Mouse (Mus musculus) layer of hippocampus, adult 11-12 months (tissue): ENCODE data around the gene Atp1b1.

Experiments used
- DNase-seq: peaks from one replicate; pipeline ENCODE4 v3.0.0; 2022; ENCODE audit warnings: low spot score

The Atp1b1 gene

GRCm38 (mm10) chr1:164440708-164441407, 17.3 kb downstream of the Atp1b1 start:
- no peak for DNase-seq

DNA sequence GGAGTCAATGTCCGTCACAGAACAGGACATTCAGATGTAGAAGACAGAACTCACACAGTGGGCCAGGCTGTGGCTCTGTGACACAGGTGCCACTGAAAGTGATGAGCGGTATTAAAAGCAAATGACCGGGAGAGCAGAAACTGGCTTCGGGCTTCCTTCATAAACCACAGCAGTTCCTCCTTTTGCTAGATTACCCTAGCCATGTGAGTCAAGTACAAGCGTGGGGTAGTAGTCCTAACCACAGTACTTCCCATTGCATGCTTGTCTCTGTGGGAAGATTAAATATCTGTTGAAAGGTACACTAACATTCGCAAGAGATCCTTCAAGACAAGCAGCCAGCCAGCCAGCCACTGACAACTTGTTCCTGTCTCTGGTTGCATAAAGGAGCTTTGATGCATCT, 17.9 kb downstream of the Atp1b1 start:
- DNase-seq: no peak

DNA sequence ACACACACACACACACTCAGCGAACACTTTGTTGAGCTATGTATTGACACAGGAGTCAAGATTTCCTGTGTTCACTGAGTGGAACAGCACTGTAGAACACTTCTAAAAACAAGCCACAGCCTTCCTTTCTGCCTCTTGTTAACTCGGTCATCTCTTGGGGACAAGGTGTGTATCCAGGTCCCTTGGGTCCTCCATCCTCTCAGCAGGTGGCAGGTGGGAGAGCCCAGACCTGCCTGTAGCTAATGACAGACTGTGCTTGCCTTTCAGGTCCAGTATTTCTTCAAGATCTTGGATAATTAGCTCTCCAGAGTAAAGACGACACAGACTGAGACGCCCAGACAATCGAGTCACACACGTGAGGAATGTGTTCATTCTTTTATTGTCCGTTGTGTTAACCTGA, 21.4 kb downstream of the Atp1b1 start:
- DNase-seq: no peak

DNA sequence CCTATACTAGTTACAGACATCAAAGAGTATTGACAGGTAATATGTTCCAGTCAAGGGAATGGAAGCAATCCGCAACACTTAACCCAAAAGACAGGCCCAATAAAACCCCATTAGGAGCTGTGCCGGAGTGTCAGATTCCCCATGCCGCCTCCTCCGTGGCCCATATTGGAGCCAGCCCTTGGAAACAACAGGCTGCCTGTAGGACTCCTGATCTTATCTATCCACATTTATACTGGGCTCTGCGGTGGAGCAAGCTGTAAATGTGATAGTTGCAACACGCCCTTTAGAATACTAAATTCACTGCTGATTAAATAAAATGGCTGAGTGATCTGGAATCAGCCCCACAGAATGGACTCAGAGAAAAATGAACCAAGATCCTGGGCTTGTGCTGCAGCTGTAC, 24.1 kb downstream of the Atp1b1 start:
- DNase-seq: no peak

DNA sequence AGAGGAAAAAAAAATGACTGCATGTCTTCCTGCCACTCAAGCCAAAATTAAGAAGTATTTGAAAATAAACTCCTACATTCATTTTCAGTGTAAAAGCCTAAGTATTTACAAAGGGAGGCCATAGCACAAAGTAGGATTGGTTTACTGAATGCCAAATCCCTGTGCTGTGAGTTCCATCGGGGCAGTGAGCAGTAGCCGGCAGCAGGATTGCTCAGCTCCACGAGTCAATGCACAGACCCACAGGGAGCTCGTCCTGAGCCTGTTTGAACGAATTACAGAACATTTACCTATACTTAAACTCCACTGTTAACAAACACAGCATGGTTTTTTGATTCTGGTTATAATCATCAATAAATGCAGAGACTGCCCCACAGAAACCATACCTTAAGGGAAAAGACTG, 25.5 kb downstream of the Atp1b1 start:
- no peak for DNase-seq

GRCm38 (mm10) chr1:164428644-164429043, 29.5 kb downstream of the Atp1b1 start:
- DNase-seq: no peak

DNA sequence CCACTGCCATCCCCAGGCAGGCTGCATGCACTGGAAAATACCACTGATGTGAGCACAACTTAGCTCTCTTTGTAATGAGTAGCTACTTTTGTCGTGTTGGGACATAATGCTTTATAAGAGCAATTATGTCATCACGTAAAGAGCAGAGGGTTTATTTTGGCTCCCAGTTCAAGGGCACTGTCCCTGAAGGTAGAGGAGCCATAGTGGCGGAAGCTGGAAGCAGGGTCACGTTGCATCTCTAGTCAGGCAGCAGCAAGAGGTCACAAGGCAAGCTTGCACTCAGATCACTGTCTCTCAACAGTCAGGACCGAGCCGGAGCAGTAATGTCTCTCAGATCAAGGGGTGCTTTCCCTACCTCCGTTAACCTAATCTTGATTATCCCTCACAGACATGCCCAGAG, 30.4 kb downstream of the Atp1b1 start:
- no peak for DNase-seq

- DNase-seq: no peak
Measured at GRCm38 (mm10) chr1:164426227-164426626, 31.9 kb downstream of the Atp1b1 start.

GRCm38 (mm10) chr1:164420623-164421354, 37.4 kb downstream of the Atp1b1 start:
- DNase-seq: no peak

DNA sequence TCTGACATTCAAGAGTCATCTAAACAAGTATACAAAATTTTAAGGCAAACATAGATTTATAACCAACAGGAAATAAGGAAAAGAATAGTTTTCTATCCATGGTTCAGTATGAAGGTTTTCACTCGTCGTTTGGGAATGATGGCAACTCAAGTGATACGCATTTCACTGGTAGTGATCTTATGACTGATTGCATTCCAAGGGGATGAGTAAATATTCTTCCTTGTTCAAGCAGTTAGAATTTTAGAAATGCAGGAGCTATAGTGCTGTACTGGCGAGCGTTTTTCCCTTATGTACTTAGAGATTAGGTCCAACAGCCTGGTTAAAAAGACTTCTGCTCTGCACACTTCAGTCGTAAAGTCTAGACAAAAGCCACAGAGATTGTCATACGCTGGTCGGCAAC, 38.8 kb downstream of the Atp1b1 start:
- DNase-seq: no peak

DNA sequence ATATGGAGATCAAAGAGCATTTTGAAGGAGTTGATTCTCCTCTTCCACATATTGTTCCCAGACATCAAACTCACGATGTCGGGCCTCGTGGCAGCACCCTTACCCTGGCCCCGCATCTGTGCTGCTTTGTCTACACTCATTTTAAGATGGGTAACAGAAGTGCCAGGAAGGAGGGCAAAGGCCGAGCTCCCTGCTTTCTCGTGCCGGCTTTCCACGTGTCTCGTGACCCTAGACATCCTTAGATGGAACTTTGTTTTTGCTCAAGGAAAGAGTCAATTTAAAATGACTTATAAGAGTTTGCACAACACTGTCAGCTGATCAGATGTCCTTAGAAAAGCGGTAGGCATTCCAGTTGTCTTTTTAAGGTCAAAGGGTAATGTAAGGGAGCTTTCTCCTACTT, 39.8 kb downstream of the Atp1b1 start:
- no peak for DNase-seq

DNA sequence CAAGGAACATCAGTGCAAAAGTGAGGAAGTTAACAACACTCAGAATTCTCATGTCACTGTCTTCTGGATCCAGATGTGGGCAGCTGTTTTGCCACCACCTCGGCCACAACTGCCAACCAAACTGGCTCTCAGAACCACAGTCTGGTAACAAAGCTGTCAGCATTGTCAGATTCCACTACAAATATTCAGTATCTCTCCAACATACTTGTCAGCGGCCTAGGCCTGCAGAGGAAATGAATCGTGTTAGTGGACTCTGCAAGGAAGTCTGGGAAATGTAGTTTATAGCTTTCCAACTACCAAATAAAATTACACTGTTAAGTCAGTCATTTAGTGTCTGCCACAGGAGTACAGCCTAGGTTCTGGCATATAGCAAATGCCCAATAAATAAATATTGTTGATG, 40.6 kb downstream of the Atp1b1 start:
- no peak for DNase-seq

GRCm38 (mm10) chr1:164416692-164417394, 41.3 kb downstream of the Atp1b1 start:
- no peak for DNase-seq

- DNase-seq: no peak
Measured at GRCm38 (mm10) chr1:164415347-164415751, 42.8 kb downstream of the Atp1b1 start.

GRCm38 (mm10) chr1:164413608-164414007, 44.5 kb downstream of the Atp1b1 start:
- DNase-seq: no peak

- DNase-seq: no peak
Measured at GRCm38 (mm10) chr1:164412906-164413305, 45.2 kb downstream of the Atp1b1 start.

- DNase-seq: no peak
Measured at GRCm38 (mm10) chr1:164411306-164411705, 46.8 kb downstream of the Atp1b1 start.

DNA sequence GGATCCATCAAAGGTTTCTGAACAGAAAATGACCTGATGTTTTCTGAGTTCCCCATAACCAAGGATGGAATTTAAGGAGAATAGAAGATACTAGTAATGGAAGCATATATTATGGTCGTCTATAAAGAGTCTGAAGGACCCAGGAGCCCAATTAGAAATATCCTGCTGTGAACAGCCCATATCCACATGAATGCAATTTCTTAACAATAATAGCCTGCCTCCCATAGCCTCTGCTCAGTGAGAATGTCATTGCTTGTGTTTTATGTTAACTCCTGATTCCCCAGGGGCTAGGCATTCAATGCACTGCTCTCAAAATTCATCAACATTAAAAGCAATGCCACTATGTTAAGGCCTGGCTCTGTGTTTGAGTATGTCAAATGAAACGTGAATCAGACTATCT, 49.5 kb downstream of the Atp1b1 start:
- no peak for DNase-seq

- DNase-seq: no peak
Measured at GRCm38 (mm10) chr1:164406506-164406905, 51.6 kb downstream of the Atp1b1 start.

GRCm38 (mm10) chr1:164405385-164405802, 52.8 kb downstream of the Atp1b1 start:
- DNase-seq: no peak

DNA sequence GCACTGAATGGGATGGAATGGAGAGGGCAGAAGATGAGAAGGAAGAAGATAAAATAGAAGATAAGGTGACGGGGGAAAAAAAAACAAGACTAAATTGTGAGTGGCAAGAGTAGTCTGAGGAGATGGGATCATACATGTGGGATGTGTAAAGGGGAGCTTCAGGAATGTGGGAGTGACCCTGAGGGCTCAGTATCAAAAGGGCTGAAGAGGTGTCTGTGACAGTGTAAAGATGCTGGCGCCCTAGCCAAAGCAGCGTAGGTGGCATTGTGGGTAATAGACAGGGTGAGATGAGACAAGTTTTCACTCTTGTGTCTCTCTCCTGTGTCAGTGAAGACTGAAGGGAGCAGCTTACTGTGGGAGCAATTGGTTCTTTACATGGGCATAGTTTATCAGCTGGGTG, 58.6 kb downstream of the Atp1b1 start:
- DNase-seq: no peak

- DNase-seq: no peak
Measured at GRCm38 (mm10) chr1:164397672-164398071, 60.5 kb downstream of the Atp1b1 start.

DNA sequence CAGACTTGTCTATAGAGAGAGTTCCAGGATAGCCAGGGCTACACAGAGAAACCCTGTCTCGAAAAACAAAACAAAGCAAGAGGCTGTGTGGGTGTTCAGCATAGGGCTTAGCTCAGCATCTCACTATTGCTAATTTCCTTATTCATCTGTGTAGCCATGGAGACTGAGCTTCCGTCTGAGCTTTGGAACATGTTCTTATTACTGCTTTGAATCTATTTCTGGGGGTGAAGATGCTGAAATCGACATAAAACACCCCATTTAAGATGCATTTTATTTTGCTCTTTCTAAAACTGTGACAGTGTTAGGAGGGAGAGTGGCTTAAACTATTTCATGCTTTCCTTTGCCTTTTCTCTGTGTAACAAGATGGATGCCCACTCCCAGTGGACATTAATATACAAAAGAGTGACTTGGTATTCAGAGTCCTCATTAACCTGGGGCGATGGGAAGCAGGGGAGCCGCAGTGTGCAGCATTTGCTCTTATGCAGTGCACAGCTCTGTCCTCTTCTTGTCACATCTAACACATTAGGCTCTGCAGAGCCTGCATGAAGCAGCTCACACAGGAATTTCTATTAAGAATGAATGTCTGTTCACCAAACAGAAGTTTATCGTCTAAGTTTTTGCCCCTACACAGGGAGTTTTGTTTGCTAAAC, 62.9 kb downstream of the Atp1b1 start:
- peak; percentile 33 for DNase-seq
